Mouse (Mus musculus): ENCODE results near the gene 2310033P09Rik.
A peak's percentile ranks its signal among the peaks of the same experiment; 100 is the strongest.
"Not testable (repeated sequence)": the region's sequence is repeated elsewhere in the genome, so short reads cannot be mapped to it uniquely, and the experiment has no call there.

2310033P09Rik gene

GRCm38 (mm10) chr11:59201216-59202002 lies 6.7 kb upstream of the 2310033P09Rik start:
- DNase-seq (ENCODE audit: low spot score in 2 of 2): no peak

GRCm38 (mm10) chr11:59202081-59202995 lies 5.8 kb upstream of the 2310033P09Rik start, which contains the start of gene Mrpl55:
Gene Mrpl55, plus strand, starts transcription at chr11:59202486.
- peak; percentile 87 to 91 for DNase-seq (ENCODE audit: low spot score in 2 of 2)

- DNase-seq (ENCODE audit: low spot score in 2 of 2): peak; percentile 50 to 61
Observed at GRCm38 (mm10) chr11:59209003-59209441, 901 bp downstream of the 2310033P09Rik start.

GRCm38 (mm10) chr11:59209580-59209979 lies 1.5 kb downstream of the 2310033P09Rik start:
- DNase-seq (ENCODE audit: low spot score in 2 of 2): no peak

GRCm38 (mm10) chr11:59210020-59210419 lies 1.9 kb downstream of the 2310033P09Rik start:
- DNase-seq (ENCODE audit: low spot score in 2 of 2): no peak

GRCm38 (mm10) chr11:59211561-59211960 lies 3.4 kb downstream of the 2310033P09Rik start:
- DNase-seq (ENCODE audit: low spot score in 2 of 2): not testable (repeated sequence)

GRCm38 (mm10) chr11:59212320-59212719 lies 4.2 kb downstream of the 2310033P09Rik start:
- DNase-seq (ENCODE audit: low spot score in 2 of 2): not testable (repeated sequence)

GRCm38 (mm10) chr11:59212892-59213494 lies 4.9 kb downstream of the 2310033P09Rik start:
- DNase-seq (ENCODE audit: low spot score in 2 of 2): no peak

GRCm38 (mm10) chr11:59216955-59217354 lies 8.8 kb downstream of the 2310033P09Rik start:
- DNase-seq (ENCODE audit: low spot score in 2 of 2): no peak

GRCm38 (mm10) chr11:59218389-59218998 lies 10.4 kb downstream of the 2310033P09Rik start:
- DNase-seq (ENCODE audit: low spot score in 2 of 2): peak in 1 of 2 experiments; percentile 68

GRCm38 (mm10) chr11:59219064-59219463 lies 10.9 kb downstream of the 2310033P09Rik start:
- no peak for DNase-seq (ENCODE audit: low spot score in 2 of 2)

GRCm38 (mm10) chr11:59221604-59222003 lies 13.5 kb downstream of the 2310033P09Rik start:
- DNase-seq (ENCODE audit: low spot score in 2 of 2): no peak

GRCm38 (mm10) chr11:59222306-59222705 lies 14.2 kb downstream of the 2310033P09Rik start:
- DNase-seq (ENCODE audit: low spot score in 2 of 2): no peak

- no peak for DNase-seq (ENCODE audit: low spot score in 2 of 2)
Observed at GRCm38 (mm10) chr11:59224025-59224424, 15.9 kb downstream of the 2310033P09Rik start.

- DNase-seq (ENCODE audit: low spot score in 2 of 2): no peak
Observed at GRCm38 (mm10) chr11:59224470-59224869, 16.3 kb downstream of the 2310033P09Rik start.

GRCm38 (mm10) chr11:59225167-59225566 lies 17.0 kb downstream of the 2310033P09Rik start:
- DNase-seq (ENCODE audit: low spot score in 2 of 2): no peak

- no peak for DNase-seq (ENCODE audit: low spot score in 2 of 2)
Observed at GRCm38 (mm10) chr11:59226251-59226650, 18.1 kb downstream of the 2310033P09Rik start.

- no peak for DNase-seq (ENCODE audit: low spot score in 2 of 2)
Observed at GRCm38 (mm10) chr11:59226787-59227603, 18.9 kb downstream of the 2310033P09Rik start.

GRCm38 (mm10) chr11:59227604-59228121 lies 19.5 kb downstream of the 2310033P09Rik start:
- no peak for DNase-seq (ENCODE audit: low spot score in 2 of 2)
